Mouse (Mus musculus) forebrain, embryonic 14.5 days (tissue): ENCODE measurements around the gene Fntb. TPM values are rescaled to one million over a fixed set of nuclear protein-coding genes. Genes with fewer than 3 reads are reported as not detected.
"Not testable (repeated sequence)": the region's sequence is repeated elsewhere in the genome, so short reads cannot be mapped to it uniquely, and the experiment has no call there.

Experiments used
- ATAC-seq: fragments of 200-750 bp; cut with Nextera tagmentation; 2 replicates; pipeline ENCODE4 v1.8.0; 2017; ENCODE audit warnings: mild to moderate bottlenecking, moderate library complexity
- DNase-seq: peaks from one replicate; pipeline ENCODE4 v3.0.0-alpha.2; 2015; ENCODE audit warnings: low spot score
- H3K27ac ChIP-seq: fragments of 300-500 bp; sonication (generic); 2 replicates; pipeline ENCODE4 v1.5.1; 2014; ENCODE audit warnings: low read depth, mild to moderate bottlenecking, control low read depth, low read length, moderate library complexity
- H3K27me3 ChIP-seq: fragments of 300-500 bp; sonication (generic); replicated peaks from 2 replicates; pipeline ENCODE4 v1.6.1; 2014; ENCODE audit warnings: low read length, control low read depth, mixed read lengths; ENCODE audit not compliant: control insufficient read depth, insufficient read depth
- H3K36me3 ChIP-seq: fragments of 300-500 bp; sonication (generic); 2 replicates; pipeline ENCODE4 v1.6.1; 2014; ENCODE audit warnings: low read length, control low read depth; ENCODE audit not compliant: control insufficient read depth, insufficient read depth
- H3K4me1 ChIP-seq: fragments of 300-500 bp; sonication (generic); 2 replicates; pipeline ENCODE4 v1.6.1; 2014; ENCODE audit warnings: antibody characterized with exemption, low read length, control low read depth; ENCODE audit not compliant: control insufficient read depth, insufficient read depth
- H3K4me2 ChIP-seq: fragments of 300-500 bp; sonication (generic); 2 replicates; pipeline ENCODE4 v1.6.1; 2014; ENCODE audit warnings: mild to moderate bottlenecking, control low read depth, low read length
- H3K4me3 ChIP-seq: fragments of 300-500 bp; sonication (generic); 2 replicates; pipeline ENCODE4 v1.5.1; 2014; ENCODE audit warnings: low read depth, low read length, control low read depth
- H3K9ac ChIP-seq: fragments of 300-500 bp; sonication (generic); 2 replicates; pipeline ENCODE4 v1.6.1; 2014; ENCODE audit warnings: mild to moderate bottlenecking, low read length, control low read depth, moderate library complexity
- H3K9me3 ChIP-seq: fragments of 300-500 bp; sonication (generic); replicated peaks from 2 replicates; pipeline ENCODE4 v1.6.1; 2016; ENCODE audit warnings: low read length, control low read depth, mixed read lengths; ENCODE audit not compliant: control insufficient read depth
- WGBS: fragments of 180-500 bp; shearing (Covaris S2); extraction: QIAGEN DNeasy Blood & Tissue Kit; methylation state at CpG from one replicate; pipeline ENCODE4 v1.1.7; 2014; 5-methylcytosine and 5-hydroxymethylcytosine counted together
- polyA plus RNA-seq: library from polyadenylated mRNA; unstranded; fragments of >200 nt; fragmentation: Nextera tagmentation; extraction: Ambion mirVana; gene quantifications from 2 replicates; pipeline ENCODE4 v1.2.1, GENCODE M21; 2014

The Fntb gene
- polyA plus RNA-seq, 1 experiment from 2014 or later = 39.0 TPM

DNA sequence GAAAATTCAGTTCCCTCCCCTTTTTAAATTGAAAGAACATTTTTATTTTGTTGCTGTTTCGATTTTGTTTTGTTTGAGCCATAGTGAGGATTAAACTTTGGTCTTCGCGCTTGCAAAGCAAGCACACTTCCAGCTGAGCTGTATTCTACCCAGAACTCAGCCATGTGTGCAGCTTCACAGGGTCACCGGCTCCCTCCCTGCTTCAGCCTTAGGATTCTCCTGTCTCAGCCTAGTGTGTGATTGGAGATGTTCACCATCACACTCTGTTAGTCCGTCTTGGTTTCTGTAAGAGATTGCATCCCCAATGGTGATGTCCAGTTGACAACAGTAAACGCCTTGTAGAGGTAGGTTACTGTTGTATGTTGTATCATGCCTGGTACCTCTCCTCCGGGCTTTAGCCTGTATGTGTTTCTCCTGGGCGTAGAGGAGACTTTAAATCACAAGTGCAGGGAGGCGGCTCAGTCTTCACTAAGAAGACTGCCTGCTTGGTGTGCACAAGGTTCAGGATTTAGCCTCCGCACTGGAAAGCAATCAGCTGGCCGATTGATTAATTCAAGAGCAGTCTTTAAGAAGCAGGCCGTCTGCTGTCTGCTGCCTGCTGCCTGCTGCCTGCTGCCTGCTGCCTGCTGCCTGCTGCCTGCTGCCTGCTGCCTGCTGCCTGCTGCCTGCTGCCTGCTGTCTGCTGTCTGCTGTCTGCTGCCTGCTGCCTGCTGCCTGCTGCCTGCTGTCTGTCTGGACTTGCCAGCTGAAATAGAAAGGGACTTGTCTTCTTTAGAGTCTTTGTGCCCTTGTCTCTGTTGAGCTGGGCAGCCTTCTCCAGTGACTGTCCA lies 15.5 kb downstream of the Fntb start:
- Histone ChIP-seq H3K9ac (no peak overlapping the region), H3K27me3 (no peaks in the 10 kb centered on the region), H3K4me2 (no peak overlapping the region), H3K4me1 (no peaks in the 10 kb centered on the region), H3K9me3 (no peaks in the 10 kb centered on the region), H3K4me3 (no peak overlapping the region), H3K36me3 (0 out of 2 replicates have a peak, but pooled peaks cover 3% of the 10 kb centered on the region), H3K27ac (peak overlapping the region; percentile 71; the same call in 1 of the 2 replicates)
- 68% methylated on average over 12 of the region's 12 CpGs for WGBS
- ATAC-seq = peak; percentile 81
- peak; percentile 68 for DNase-seq

DNA sequence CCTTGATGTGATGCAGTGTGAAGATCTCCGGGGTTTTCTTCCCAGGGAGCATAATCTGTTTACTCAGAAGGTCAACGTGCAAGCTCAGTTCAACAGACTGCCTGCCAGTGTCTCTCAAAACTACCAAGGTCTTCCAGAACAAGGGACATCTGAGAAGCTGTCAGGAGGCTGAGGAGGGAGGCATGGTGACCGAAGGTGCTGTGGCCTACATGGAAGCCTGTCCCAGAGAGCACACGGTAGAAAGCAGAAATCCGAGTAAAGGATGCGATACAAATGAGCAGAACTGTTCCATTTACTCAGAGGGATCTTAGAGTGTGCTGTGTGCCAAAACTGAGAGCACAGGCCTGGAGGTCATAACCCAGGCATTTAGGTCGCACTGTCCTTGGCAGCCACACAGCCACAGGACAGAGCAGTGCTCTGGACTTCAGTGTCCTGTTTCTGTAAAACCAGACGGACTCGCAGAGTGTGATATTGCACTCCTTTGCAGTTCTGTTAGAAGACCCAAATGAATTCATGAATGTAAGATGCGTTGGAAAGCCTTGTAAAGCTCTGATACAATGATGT lies 18.7 kb downstream of the Fntb start:
- Histone ChIP-seq H3K9ac (no peak overlapping the region), H3K27ac (no peak overlapping the region), H3K36me3 (no peaks in the 10 kb centered on the region), H3K4me1 (no peaks in the 10 kb centered on the region), H3K27me3 (no peaks in the 10 kb centered on the region), H3K4me3 (no peak overlapping the region), H3K4me2 (no peak overlapping the region), H3K9me3 (no peaks in the 10 kb centered on the region)
- WGBS = 75% methylated on average over 10 of the region's 10 CpGs
- no peak for ATAC-seq
- DNase-seq = no peak

DNA sequence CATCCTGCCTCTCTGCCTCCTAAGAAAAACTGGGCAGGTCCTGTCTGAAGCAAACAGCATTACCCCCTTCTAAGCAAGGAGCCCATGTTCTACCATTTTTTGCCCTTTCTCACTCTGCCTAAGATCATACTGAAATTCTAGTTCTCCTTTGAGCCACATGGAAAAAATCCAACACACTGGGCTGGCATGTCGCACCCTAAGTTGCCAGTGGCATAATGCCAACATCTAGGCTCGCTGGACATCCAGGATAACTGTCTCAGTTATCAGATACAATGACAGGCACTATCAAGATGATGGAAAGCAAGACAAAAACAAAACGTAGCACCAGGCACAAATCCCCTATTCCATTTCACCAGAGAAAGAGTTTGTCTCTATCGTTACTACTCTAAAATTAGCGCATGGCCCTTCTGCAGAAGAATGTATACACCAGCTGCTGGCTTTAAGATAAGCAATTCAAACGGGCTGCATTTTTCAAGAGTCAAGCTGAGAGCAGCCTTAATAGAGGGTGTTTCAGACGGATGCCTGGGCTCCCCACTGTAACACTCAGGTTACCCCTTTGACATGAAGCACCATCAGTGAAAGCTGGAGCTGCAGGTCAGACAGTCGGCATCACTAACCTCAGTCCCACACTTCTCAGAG lies 25.2 kb downstream of the Fntb start:
- no peaks in the 10 kb centered on the region for H3K36me3 ChIP-seq
- peak; percentile 5 for DNase-seq
- 53% methylated on average over 8 of the region's 8 CpGs for WGBS

DNA sequence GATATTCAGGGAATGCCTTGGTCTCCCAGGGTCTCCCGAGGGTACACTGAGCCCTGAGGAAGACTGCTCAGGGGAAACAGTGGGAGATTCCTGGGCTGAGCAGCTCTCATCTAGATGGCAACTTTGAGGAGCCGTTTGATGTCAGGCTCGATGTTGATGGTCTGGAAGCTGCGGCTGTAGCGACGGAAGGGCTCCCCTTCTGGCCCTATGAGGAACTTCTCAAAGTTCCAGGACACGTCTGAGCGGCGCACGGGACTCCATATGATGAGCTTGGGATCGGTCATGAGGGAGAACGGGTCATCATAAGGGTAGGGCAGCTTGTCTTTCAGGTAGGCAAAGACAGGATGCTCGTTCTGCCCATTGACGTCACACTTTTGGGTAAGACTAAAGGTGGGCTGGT lies 27.2 kb downstream of the Fntb start:
- H3K36me3 ChIP-seq, H3K9ac ChIP-seq, H3K27me3 ChIP-seq, DNase-seq, H3K9me3 ChIP-seq, H3K4me3 ChIP-seq, H3K27ac ChIP-seq, H3K4me1 ChIP-seq, H3K4me2 ChIP-seq, ATAC-seq: not testable (repeated sequence)
- 51% methylated on average over 14 of the region's 14 CpGs for WGBS

More for the DNA sequence above, 25.2 kb downstream of the Fntb start:
- H3K27me3 ChIP-seq = no peaks in the 10 kb centered on the region
- no peak for ATAC-seq
- H3K9me3 ChIP-seq = no peaks in the 10 kb centered on the region
- no peak overlapping the region for H3K9ac ChIP-seq
- no peaks in the 10 kb centered on the region for H3K4me1 ChIP-seq
- no peak overlapping the region for H3K4me3 ChIP-seq
- no peak overlapping the region for H3K27ac ChIP-seq
- no peak overlapping the region for H3K4me2 ChIP-seq

DNA sequence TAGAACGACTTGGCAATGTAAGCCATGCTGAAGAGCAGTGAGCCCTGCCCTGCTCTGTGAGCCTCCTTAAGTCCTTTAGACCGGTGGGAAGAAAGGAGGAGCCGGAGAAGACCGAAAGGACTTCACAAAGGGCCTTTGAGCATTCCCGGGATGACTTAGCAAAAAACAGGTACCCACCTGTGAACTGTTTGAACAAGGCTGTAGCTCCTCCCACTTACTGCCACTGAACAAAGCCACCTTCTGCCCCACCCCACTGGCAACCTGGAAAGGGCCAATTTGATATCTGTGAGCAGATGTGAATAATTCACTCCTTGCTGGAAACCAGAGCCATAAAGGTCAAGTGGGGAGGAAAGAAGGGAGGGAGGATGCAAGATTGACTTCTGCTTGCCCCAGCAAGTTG lies 30.0 kb downstream of the Fntb start, which contains the start of gene Gpx2:
Gene Gpx2 (minus strand): TSS at position 205 of the 400 bp plus-strand sequence.
- DNase-seq (no peak), ATAC-seq (no peak)
- H3K9me3 ChIP-seq = no peaks in the 10 kb centered on the region
- H3K27ac ChIP-seq = no peak within 1 kb of the TSS
- no peak within 1 kb of the TSS for H3K4me3 ChIP-seq
- no peaks in the 10 kb centered on the region for H3K36me3 ChIP-seq
- H3K9ac ChIP-seq = no peak within 1 kb of the TSS
- no peaks in the 10 kb centered on the region for H3K27me3 ChIP-seq
- H3K4me1 ChIP-seq = no peaks in the 10 kb centered on the region
- H3K4me2 ChIP-seq = no peak within 1 kb of the TSS
- WGBS = 85% methylated on average over 5 of the region's 5 CpGs

DNA sequence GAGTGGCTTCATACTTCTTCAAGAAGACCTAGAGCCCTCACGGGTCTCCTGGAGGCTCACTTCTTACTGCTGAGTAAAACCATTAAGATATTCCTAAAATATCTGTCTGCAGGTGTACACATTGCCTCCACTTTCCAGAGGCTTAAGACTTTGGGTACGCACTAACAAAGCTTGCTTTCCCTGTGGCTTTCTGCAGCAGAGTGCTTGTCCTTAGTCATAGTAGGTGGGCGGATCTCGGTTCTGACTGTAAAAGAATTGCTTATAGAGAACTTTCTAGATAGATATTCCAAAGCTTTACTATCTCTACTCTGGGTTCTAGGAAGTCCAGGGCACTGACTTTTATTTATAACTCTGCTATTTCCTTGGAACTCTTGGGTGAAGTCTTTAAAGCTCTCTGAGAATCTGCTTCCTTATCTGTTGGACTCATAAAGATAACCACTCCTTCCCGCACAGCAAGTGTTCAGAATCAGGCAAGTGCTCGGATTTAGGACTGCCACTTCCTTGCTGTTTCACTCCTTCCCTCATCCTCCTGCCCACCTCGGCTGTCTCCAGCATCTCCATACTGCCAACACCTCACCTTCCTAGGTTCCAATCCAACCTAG lies 31.6 kb downstream of the Fntb start:
- Histone ChIP-seq H3K9me3 (no peaks in the 10 kb centered on the region), H3K4me2 (no peak overlapping the region), H3K27me3 (no peaks in the 10 kb centered on the region), H3K4me1 (no peaks in the 10 kb centered on the region), H3K9ac (no peak overlapping the region), H3K4me3 (no peak overlapping the region), H3K27ac (no peak overlapping the region), H3K36me3 (no peaks in the 10 kb centered on the region)
- no peak for ATAC-seq
- WGBS = 88% methylated on average over 7 of the region's 7 CpGs
- no peak for DNase-seq

DNA sequence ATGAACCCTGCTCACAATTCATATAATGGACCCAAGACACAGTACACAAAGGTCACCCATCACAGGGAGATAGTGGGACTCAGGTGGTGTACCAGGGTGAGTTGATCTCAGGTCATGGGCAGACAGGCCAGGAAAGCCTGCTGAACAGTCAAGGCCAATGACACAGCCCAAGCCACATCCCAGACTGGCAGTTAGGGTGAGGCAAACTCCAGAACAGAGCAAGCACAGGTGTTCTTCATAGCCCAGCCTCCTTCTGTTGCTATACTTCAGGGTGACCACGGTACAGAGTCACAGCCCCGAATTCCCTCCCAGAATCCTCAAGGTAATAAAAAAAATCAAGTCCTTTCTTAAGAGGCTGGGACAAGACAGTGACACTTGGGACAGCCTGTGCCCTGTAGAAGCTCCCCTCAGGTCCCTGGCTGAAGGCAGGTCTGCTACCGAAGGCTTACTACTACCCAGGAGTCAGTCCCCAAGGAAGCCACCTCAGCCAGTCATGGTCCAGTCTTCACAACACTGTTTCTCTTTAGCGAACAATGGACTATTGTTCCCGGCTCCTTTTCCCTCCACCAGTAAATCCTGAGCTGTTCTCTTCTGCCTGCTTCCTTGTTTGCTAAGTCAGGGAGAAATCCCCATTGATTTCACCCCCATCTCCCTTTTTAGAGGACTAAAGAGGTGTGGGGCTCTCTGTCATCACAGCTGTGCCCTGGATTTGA lies 32.8 kb downstream of the Fntb start:
- no peak overlapping the region for H3K4me2 ChIP-seq
- no peaks in the 10 kb centered on the region for H3K36me3 ChIP-seq
- 50% methylated on average over 5 of the region's 5 CpGs for WGBS
- no peaks in the 10 kb centered on the region for H3K27me3 ChIP-seq
- H3K4me3 ChIP-seq = no peak overlapping the region
- no peak overlapping the region for H3K27ac ChIP-seq
- DNase-seq (no peak), ATAC-seq (no peak)
- H3K9me3 ChIP-seq = no peaks in the 10 kb centered on the region
- H3K9ac ChIP-seq = no peak overlapping the region
- H3K4me1 ChIP-seq = no peaks in the 10 kb centered on the region

- Histone ChIP-seq H3K9me3 (no peaks in the 10 kb centered on the region), H3K4me1 (no peaks in the 10 kb centered on the region), H3K27me3 (no peaks in the 10 kb centered on the region), H3K36me3 (no peaks in the 10 kb centered on the region), H3K4me2 (no peak overlapping the region), H3K9ac (no peak overlapping the region), H3K4me3 (no peak overlapping the region), H3K27ac (no peak overlapping the region)
- DNase-seq (no peak), ATAC-seq (no peak)
- 91% methylated on average over 10 of the region's 10 CpGs for WGBS
These were observed 37.6 kb downstream of the Fntb start for GRCm38 (mm10) chr12:76803028-76803427.
